Mouse (Mus musculus): ENCODE measurements at regions not wholly inside any gene's neighbourhood (a gene's known extent, or its start where the extent isn't known, plus 50 kb on each side); places are given as distances from the start of the nearest gene placed in this dataset.
"Not testable (repeated sequence)": the region's sequence is repeated elsewhere in the genome, so short reads cannot be mapped to it uniquely, and the experiment has no call there.

DNA sequence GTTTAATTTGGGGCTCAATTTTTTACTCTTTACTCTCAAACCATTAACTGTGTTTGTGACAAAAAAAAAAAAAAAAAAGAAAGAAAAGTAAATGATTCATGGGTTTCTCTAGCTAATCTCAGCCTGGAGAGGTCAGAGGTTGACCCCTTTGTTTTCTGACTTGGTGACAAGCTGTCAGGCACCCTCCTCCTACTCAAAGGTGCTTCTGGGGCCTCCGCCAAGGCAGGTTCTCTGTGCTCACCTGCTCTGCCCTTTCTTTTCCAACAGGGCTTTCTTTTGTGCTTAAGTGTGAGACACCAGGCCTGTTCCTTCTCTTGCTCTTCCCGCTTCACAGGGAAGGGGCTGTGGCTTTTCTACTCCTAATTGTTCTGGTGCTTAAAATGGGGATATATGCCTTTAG lies 94.7 kb upstream of the Klf13 start:
- DNase-seq (ENCODE audit: low spot score in 2 of 2): no peak

DNA sequence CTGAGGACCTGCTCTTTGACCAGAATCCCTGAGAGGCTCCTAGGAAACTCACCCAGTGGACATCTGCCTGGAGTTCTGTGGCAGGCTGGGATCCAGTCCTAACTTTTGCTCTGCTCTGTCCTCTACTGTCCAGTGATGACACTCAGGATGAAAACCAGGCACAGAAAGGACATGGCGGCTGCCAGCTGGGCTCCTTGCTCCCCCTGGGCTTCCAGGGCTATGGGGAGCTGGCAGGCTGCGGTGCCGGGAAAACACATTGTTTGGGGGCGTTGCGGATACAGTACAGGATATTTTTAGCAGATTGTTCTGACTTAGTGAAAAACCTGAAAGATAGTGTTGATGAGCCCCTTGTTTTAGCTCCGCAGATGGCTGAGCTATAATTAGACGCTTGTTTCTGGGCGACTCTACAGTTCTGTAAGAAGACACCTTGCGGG lies 94.2 kb upstream of the Klf13 start:
- peak; percentile 63 to 85 for DNase-seq (ENCODE audit: low spot score in 2 of 2)

DNA sequence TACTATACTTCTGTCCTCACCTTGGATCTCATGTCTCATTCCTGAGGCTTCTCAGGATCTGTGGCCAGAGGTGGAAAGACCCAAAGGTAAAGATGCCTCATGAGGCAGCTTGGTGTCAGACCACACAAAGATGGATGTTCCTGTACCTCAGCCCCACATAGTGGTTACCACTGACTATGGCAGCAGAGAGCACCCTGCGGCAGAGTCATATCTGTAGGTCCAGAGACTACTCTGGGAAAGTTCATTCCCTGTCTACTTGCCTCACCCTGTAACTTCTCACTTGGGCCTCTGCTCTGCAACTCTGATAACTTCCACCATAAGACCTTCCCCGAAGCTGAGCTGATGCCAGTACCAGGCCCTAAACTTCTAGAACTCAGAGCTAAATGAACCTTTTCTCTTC lies 91.9 kb upstream of the Klf13 start:
- DNase-seq (ENCODE audit: low spot score in 2 of 2): no peak

DNA sequence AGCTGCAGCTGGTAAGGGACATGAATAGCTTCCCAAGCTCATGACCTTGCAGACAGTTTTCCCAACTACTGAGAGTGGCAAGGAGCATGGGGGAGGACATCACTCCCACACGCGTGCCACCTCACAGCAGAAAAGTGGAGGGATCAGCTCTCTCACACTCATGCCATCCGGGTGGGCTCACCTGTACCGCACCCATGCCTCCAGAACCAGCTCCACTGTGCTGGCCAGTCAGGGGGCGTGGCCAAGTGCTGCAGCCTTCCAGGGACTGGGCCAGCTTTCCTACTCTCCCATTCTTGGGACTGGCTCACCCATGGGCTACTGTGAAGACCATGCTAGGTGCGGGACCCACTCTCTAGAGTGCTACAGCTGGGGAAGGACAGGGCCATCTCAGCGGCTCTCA lies 88.4 kb upstream of the Klf13 start:
- DNase-seq (ENCODE audit: low spot score in 2 of 2): no peak

DNA sequence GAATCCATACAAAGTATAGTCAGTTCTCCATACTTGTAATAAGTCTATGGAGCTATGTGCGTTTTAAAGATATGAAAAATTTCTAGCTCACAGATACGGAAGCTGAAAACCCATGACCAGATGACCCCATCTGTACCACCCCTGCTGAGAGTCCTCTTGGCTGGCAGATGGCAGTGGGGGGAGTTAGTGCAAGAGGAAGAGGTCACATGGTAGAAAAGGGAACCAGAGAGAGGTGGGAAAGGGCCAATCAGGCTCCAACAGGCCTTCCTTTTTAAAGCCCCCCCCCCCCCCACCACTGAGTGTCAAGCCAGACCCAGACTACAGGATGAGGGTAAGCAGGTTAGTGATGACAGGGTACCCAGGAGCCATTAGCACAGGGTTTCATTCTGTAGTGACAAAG lies 86.4 kb upstream of the Klf13 start:
- no peak for DNase-seq (ENCODE audit: low spot score in 2 of 2)

DNA sequence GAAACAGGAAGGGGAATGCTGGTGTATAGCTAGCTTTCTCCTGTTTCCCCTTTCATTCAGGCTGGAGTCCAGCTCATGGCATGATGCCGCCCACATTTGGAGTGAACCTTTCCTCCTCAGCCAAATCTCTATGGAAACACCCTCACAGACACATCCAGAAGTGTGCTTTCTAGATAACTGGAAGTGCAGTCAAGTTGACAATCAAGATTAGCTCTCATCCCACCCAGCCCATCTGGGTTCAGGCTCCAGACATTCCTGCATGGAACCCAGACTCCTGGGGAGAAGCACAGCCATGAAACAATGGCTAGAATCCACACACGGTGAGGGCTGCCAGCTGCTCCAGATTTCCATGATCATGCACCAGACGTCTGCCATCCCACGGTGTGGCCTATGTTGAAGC lies 85.5 kb upstream of the Klf13 start:
- peak; percentile 59 to 78 for DNase-seq (ENCODE audit: low spot score in 2 of 2)

DNA sequence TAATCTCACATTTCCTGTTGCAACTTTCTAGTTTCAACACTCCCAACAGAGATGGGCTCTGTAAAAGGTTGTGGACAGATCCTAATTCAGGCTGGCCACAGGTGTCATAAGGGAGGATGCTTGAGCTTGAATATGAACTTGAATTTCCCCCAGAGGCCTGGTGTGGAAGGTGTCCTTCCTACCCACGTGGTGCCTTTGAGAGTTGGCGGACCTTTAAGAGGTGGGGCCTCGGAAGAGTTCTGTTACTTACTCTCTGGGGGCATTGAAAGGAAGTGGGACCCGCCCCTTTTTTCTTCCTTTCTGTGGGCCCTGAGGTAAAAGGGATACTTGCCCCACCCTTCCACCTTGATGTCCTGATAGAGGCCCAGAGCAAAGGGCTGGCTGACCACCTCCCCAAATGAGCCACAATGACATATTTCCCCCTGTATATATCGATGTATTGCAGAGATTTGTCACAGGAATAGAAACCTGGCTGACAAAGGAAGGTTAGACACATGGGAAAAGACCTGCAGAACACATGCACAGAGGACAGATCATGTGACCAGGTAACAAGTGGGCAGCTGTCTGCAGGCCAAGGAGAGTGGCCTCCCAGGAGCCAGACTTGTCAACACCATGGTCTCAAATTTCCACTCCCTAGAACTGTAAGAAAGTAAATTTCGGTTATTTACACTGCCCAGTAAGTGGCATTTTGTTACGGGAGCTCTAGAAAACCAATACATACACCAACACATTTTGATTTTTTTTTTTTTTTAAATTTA lies 84.2 kb upstream of the Klf13 start:
- no peak for DNase-seq (ENCODE audit: low spot score in 2 of 2)

DNA sequence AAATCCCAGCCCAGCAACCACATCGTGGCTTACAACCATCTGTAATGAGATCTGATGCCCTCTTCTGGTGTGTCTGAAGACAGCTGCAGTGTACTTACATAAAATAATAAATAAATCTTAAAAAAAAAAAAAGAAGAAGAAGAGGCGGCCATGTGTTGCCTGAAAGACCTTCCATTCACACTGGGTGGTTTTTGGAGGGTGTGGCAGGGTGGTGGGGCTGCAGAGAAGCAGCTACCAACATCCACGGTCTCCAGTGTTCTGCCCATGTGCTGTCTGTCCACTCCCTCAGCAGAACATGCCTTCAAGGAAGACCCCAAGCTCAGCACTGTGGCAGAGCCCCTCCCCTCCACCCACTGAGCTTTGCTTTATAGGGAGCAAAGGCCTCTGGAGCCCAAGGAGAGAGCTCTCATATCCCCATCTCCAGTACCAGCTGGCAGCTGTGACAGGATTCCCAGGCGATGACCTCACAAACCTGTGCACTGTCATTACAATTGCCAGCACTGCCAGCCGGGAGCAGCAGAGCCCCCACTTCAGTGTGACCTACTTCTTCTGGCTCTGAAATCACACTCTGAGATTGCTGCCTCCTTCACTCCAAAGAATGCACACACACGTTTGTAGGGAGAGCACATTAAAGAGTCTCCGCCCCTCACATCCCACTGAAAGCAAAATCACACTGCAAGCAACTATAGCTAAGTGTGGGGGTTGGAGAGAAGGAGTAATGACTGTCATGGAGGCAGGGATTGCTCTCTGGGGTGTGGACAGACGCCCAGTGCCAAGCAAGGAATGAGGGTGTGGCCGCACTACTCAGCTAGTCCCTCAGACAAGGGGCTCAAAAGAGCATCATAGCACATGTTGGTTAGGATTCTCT lies 82.8 kb upstream of the Klf13 start:
- no peak for DNase-seq (ENCODE audit: low spot score in 2 of 2)

DNA sequence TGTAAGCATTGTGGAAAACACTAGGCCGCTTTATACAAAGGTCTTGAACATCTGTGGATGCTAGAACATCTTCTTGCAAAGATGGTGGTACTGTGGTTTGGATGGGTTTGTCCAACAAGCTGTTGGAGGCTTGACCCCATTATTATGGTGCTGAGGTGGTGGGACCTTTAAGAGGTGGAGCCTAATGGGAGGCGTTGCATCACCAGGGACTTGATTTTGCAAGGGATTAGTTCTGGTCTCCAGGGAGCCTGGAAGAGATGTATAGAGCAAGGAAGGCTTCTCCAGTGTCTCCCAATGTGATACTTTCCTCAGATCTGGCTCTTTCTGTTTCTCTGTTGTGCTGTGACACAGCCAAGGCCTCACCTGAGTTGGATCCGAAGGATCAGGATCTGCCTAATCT lies 79.4 kb upstream of the Klf13 start:
- DNase-seq (ENCODE audit: low spot score in 2 of 2): no peak

DNA sequence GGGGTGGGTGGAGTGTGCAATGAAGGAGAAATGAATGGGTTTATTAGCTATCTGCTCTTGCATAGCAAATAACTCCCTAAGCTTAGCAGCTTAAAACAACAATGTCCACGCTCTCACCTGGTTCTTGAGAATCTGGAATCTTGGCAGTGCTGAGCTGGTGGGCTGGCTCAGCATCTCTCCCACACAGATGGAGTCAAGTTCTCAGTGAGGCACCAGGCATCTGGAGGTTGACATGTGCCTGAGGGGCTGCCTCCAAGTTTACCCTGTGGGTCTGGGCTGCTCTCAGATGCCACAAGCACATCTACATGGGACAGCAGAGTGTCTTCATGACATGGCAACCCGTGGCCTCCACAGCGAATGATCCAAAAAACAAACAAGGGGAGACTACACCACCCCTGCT lies 78.2 kb upstream of the Klf13 start:
- DNase-seq (ENCODE audit: low spot score in 2 of 2): no peak

DNA sequence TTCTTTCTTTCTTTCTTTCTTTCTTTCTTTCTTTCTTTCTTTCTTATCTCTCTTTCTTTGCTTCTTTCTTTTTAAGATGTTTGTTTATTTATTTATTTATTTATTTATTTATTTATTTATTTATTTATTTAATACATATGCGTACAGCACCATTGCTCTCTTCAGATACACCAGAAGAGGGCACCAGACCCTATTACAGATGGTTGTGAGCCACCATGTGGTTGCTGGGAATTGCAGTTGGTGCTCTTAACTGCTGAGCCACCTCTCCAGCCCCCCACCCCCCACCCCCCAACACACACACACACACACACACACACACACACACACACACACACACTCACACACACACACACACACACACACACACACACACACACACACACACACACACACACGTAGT lies 76.4 kb upstream of the Klf13 start:
- not testable (repeated sequence) for DNase-seq (ENCODE audit: low spot score in 2 of 2)

DNA sequence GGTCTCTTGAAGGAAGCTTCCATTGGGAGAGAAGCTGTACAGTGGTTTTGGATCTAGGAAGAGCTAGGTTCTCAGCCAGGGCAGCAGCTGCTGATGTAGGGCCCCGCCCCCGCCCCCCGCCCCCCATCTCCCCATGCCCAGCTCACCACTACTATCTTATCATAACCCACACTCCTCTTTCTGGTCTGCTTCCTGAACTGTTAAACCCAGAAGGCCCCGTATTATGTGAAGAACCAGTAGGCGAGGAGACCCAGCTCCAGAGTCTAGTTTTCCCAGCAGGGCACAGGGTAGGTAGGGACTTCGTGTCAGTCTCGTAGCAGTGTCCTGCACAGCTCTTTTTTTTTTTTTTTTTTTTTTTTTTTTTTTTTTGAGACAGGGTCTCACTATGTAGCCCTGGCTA lies 75.5 kb upstream of the Klf13 start:
- no peak for DNase-seq (ENCODE audit: low spot score in 2 of 2)

DNA sequence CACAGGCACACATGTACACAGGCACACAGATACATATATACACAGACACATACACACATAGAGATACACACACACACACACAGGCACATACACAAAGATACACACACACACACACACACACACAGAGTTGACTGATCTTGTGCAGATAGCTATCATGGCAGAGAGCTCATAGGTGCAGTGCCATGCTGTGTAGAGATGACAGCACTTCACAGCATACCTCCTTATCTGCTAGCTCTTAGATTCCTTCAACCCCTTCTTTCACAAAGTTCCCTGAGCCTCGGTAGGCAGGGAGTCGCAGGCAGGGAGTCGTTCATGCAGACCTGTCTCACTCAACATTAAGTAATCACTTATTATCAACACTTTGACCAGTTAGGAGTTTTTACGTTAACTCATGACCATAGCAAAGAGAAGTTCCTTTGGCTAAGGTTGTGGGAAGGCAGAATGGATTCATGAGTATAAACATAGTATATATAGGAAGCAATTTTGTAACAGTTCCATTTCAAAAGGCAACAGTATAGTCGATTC lies 74.4 kb upstream of the Klf13 start:
- no peak for DNase-seq (ENCODE audit: low spot score in 2 of 2)

DNA sequence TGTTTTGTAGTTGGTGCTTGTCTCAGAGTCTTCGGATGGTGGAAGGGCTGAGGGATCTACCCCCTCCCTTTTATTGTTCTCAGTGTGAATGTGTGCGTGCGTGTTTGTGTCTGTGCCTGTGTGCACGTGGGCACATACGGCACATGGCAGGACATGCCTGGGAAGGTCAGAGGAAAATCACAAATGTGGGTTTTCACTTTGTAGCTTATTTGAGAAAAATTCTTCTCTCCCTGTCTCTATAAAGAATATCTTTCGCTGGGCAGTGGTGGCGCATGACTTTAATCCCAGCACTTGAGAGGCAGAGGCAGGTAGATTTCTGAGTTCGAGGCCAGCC lies 73.5 kb upstream of the Klf13 start:
- DNase-seq (ENCODE audit: low spot score in 2 of 2): no peak

DNA sequence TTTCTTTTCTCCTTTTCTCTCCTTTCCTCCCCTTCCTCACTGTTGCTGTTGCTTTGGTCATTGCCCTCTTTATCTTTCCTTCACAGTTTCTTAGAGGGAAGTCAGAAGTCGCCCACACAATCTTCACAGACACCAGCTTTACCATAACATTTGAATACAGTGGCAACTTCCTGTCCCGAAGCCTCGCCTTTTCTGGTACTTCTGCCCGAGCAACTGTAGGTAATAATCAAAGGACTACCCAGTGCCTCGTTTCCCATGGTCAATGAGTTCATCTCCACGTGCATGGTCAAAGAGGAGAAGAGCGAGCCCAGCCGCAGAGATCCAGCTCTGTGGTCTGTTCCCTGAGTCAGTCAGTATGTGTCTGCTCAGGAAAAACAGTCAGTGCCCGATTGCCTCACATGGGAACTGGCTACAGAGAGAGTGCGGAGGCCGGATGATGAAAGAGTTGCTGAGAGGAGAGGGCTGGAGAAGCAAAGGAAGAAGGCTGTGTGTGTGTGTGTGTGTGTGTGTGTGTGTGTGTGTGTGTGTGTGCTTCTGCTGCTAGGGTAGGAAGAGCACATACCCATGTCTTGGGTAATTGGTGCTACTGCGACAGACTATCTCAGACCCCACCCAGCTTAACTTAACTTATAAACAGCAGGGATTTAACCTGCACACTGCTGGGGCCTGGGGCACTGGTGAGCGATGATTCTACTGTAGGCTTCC lies 73.0 kb upstream of the Klf13 start:
- no peak for DNase-seq (ENCODE audit: low spot score in 2 of 2)

DNA sequence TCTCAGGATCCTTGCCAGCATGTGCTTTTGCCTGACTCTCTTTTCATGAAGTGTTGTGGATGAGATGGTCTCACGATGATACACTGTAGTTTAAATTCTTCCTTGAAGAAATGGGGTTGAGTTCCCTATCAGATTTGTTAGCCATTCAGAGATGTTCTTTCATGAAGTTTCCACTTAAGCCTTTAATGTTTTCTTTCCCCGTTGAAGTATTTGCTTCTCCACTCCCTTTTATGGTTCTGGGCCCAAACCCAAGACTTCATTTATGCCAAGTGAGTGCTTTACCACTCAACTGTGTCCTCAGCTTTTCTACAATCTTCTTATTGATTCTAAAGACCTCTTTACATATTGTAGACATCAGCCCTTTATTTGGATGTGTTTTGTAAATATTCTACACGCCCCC lies 71.9 kb upstream of the Klf13 start:
- DNase-seq (ENCODE audit: low spot score in 2 of 2): no peak

DNA sequence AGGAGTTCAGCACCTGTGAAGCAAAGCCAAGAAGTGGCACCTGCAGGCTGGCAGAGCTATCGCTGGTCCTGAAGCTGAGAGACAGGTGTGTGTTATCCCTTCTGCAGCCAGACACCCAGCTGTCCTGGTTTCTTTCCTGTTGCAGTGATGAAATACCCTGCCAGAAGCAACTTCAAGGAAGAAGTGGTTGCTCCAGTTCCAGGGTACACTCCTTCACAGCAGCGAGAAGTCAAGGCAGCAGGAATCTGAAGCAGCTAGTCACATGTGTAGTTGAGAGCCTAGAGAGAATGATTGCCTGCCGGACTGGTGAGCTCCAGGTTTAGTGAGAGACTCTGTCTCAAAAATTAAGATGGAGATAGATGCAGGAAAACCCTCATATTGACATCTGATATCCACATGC lies 69.1 kb upstream of the Klf13 start:
- DNase-seq (ENCODE audit: low spot score in 2 of 2): no peak

DNA sequence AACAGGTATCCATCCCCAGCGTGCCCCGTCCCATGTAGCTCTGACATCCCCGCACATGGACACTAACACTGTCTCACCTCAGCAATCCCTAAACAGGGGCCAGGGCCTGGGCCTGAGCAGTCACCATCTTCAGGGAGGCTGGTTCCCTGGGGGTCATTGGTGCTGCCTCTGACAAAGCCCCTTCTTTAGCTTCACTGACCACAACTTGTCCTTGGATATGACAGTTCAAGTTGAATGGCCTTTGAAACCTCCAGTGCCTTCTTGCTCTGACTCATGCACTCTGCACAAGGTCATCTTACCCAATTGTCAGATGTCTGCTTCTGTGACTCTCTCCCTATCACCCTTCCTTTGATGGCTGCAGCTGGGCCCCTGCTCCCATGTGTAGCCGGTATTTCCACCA lies 68.2 kb upstream of the Klf13 start:
- no peak for DNase-seq (ENCODE audit: low spot score in 2 of 2)

DNA sequence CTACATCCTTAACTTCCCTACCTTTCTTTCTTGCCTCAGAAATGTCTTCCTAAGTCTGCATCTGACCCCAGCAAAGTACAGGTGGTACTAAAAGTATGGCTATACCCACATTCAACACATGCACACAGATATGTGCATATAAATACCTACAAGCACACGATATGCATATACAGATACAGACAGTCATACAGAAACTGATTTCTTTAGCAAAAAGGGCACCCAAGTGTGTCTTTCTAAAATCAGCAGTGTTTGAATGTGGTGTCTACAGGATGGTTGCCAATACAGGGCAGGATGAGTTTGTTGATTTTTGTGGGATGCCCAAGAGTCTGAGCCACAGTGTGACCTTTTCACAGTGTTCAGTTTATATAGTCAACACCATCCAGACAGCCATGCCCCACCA lies 67.0 kb upstream of the Klf13 start:
- no peak for DNase-seq (ENCODE audit: low spot score in 2 of 2)

DNA sequence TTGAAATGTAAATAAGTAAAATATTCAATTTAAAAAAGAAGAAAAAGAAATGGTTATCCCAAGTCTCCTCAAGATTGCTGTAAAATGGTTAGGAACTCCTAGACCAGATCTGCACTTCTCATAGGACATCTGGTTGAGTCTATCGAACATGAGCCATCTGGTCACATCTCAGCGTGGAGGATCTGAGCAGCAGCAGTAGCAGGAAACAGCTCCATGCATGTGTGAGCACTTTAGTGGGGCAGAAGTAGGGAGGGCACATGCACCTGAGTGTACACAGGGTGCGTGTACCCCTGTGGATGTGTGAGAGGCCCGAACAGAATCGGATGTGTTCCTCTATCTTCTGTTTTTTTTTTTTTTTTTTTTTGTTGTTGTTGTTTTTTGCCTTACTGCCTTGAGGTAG lies 65.2 kb upstream of the Klf13 start:
- DNase-seq (ENCODE audit: low spot score in 2 of 2): no peak

DNA sequence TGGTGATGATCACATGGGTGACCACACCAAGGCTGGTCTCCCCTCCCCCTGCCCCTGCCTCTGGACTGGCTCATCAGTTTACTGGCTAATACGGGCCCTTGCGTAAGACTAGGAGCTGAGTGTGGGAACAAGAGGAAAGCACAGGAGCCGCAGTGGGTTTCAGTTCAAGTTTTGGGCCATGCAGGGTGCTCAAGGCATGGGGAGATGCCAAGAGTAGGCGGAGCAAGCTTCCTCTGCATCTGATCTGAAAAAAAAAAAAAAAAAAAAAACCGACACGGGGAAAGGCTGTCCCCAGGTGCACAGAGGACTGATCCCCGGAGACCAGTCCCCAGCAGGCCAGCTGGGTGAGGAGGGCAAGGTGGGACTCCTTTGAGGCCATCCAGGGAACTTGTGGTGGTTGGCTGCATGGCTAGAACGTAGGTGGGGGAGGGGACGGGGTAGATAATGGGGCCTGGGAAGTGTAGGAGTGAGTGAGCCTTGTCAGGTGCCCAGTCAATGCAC lies 62.9 kb upstream of the Klf13 start:
- DNase-seq (ENCODE audit: low spot score in 2 of 2): no peak
